Mouse (Mus musculus): ENCODE measurements around the gene Znhit1.

DNA sequence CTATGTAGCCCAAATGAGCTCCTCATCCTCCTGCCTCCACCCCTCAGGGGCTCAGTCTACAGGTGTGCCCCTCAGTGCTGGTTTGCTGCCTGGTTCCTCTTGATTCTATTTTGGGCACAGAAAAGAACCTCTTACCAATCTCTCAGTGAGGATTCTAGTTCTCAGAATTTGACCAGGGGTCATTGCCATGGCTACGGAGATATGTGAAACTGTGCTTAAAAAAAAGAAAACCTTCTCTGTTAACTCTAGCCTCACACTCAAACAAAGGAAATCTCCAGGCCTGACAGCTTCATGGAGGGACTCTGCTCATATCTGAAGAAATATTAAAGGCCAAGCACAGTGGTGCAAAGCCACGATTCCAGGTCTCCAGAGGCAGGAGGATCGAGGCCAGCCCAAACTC, 45.0 kb downstream of the Znhit1 start:
- TF ChIP-seq POLR2A (IDR thresholded peaks at IDR 0.05; ENCODE audit: control insufficient read depth, extremely low read depth, insufficient read depth, low read length, poor library complexity) (no peak), CTCF (IDR thresholded peaks at IDR 0.05; ENCODE audit: borderline replicate concordance, control insufficient read depth, extremely low read depth, insufficient read depth, low read length, poor library complexity) (no peak)
